Mouse (Mus musculus) MEL (cell line): ENCODE data around the gene Cnn2. TPM values are rescaled to one million over a fixed set of nuclear protein-coding genes. Genes with fewer than 3 reads are reported as not detected.
"Not testable (repeated sequence)": the region's sequence is repeated elsewhere in the genome, so short reads cannot be mapped to it uniquely, and the experiment has no call there.

Source experiments
- DNase-seq: peaks from one replicate; pipeline ENCODE4 v3.0.0; 2011; ENCODE audit warnings: low read depth, low spot score
- H3K27ac ChIP-seq: 2 replicates; pipeline ENCODE4 v1.5.1; 2012; ENCODE audit warnings: low read depth, mild to moderate bottlenecking, control low read depth, low read length, moderate library complexity; ENCODE audit not compliant: control insufficient read depth
- H3K27me3 ChIP-seq, 2 experiments: fragments of 150-350 bp in 1 of 2; sonication (generic) in 1 of 2; 2 replicates each; pipeline ENCODE4 v1.6.1; 2012; ENCODE audit warnings: low read length in 2 of 2, mild to moderate bottlenecking in 2 of 2, improper control_type of control experiment in 1 of 2, moderate library complexity in 1 of 2; ENCODE audit not compliant: insufficient read depth in 2 of 2, control insufficient read depth in 1 of 2
- H3K36me3 ChIP-seq, 2 experiments: 2 replicates each; pipeline ENCODE4 v1.6.1; 2012 to 2014; ENCODE audit warnings: low read length in 2 of 2, improper control_type of control experiment in 1 of 2, inconsistent platforms in 1 of 2, mild to moderate bottlenecking in 1 of 2; ENCODE audit not compliant: insufficient read depth in 2 of 2, control insufficient read depth in 1 of 2
- H3K4me1 ChIP-seq, 2 experiments: fragments of 150-350 bp in 1 of 2; sonication (generic) in 1 of 2; 2 replicates each; pipeline ENCODE4 v1.6.1; 2012; ENCODE audit warnings: low read length in 2 of 2, improper control_type of control experiment in 1 of 2, mild to moderate bottlenecking in 1 of 2; ENCODE audit not compliant: insufficient read depth in 2 of 2, control insufficient read depth in 1 of 2
- H3K4me3 ChIP-seq, 2 experiments: fragments of 150-350 bp in 1 of 2; sonication (generic) in 1 of 2; 2 replicates each; pipeline ENCODE4 v1.5.1; 2012; ENCODE audit warnings: low read depth in 2 of 2, low read length in 2 of 2, mild to moderate bottlenecking in 2 of 2, moderate library complexity in 2 of 2, control low read depth in 1 of 2, improper control_type of control experiment in 1 of 2; ENCODE audit not compliant: control insufficient read depth in 1 of 2, insufficient read depth in 1 of 2
- H3K79me2 ChIP-seq: 2 replicates; pipeline ENCODE4 v1.6.1; 2012; ENCODE audit warnings: mild to moderate bottlenecking, low read length, moderate library complexity; ENCODE audit not compliant: control insufficient read depth, poor library complexity, insufficient read depth
- H3K9ac ChIP-seq: 2 replicates; pipeline ENCODE4 v1.6.1; 2012; ENCODE audit warnings: low read depth, mild to moderate bottlenecking, control low read depth, low read length, moderate library complexity; ENCODE audit not compliant: control insufficient read depth, poor library complexity, severe bottlenecking
- H3K9me3 ChIP-seq: fragments of 150-350 bp; sonication (generic); replicated peaks from 2 replicates; pipeline ENCODE4 v1.6.1; 2012; ENCODE audit warnings: mild to moderate bottlenecking, low read length, improper control_type of control experiment, moderate library complexity; ENCODE audit not compliant: insufficient read depth
- ZNF384 ChIP-seq: IDR thresholded peaks from 2 replicates; pipeline ENCODE4 v1.6.1; 2012; ENCODE audit warnings: low read depth, mild to moderate bottlenecking, inconsistent platforms, low read length, improper control_type of control experiment
- polyA plus RNA-seq, 2 experiments: library from polyadenylated mRNA; stranded (reverse) in 1 of 2; unstranded in 1 of 2; fragments of >175 nt in 1 of 2; fragments of >200 nt in 1 of 2; gene quantifications; 2 replicates each; pipeline versions ENCODE4 v1.2.1 to v1.2.4; 2012; ENCODE audit warnings: low replicate concordance in 2 of 2, low read depth in 1 of 2; ENCODE audit not compliant: insufficient read length in 2 of 2, insufficient read depth in 1 of 2, missing spikeins in 1 of 2
- total RNA-seq: library from RNA; depleted of rRNA; stranded (reverse); fragments of 300-350 nt; gene quantifications from 2 replicates; pipeline ENCODE4 v1.2.3, GENCODE M21; 2012; rRNA removed

Cnn2 gene
- total and polyA plus RNA-seq, 3 experiments, result 8.7 to 25.3 TPM; not detected in 1

GRCm38 (mm10) chr10:80045364-80045763 is 57.0 kb downstream of the Cnn2 start:
- H3K9ac ChIP-seq, H3K27ac ChIP-seq, H3K4me3 ChIP-seq, H3K79me2 ChIP-seq, DNase-seq, H3K9me3 ChIP-seq, H3K27me3 ChIP-seq: not testable (repeated sequence)
- peak; percentile 69 for TF ChIP-seq ZNF384
- Histone ChIP-seq H3K4me1 (peaks cover 18 to 23% of the 10 kb centered on the region in 2 experiments), H3K36me3 (peaks cover 0 to 24% of the 10 kb centered on the region in 2 experiments; a peak in 2 of 4 replicates)

Other genes with a start within 250 kb of the Cnn2 start
Only the 30 nearest of the 33 such genes appear.
- 78.8 and 84.8 TPM in 2 replicates for gene Rnf126, start 221.6 kb upstream of the Cnn2 start, total RNA-seq
- gene Rnf126, start 221.6 kb upstream of the Cnn2 start, polyA plus RNA-seq, result 100 to 1,000 TPM; 174 to 184 TPM
- gene Fstl3, start 211.3 kb upstream of the Cnn2 start, total RNA-seq, result 2.2 and 4.3 TPM in 2 replicates
- 1 to 10 TPM in 1 of 2 experiments, not detected in 1; 7.1 TPM for gene Fstl3, start 211.3 kb upstream of the Cnn2 start, polyA plus RNA-seq
- 0.39 and 0.50 TPM in 2 replicates for gene Prss57, start 197.6 kb upstream of the Cnn2 start, total RNA-seq
- gene Prss57, start 197.6 kb upstream of the Cnn2 start, polyA plus RNA-seq, result under 1 TPM in 1 of 2 experiments, not detected in 1; 0.70 TPM
- gene Palm, start 195.0 kb upstream of the Cnn2 start, total RNA-seq, result 4.8 TPM in 2 replicates
- gene Palm, start 195.0 kb upstream of the Cnn2 start, polyA plus RNA-seq, result 10 to 100 TPM in 1 of 2 experiments, not detected in 1; 15.5 TPM
- gene Misp, start 167.6 kb upstream of the Cnn2 start, total RNA-seq, result not detected in 2 replicates
- gene Misp, start 167.6 kb upstream of the Cnn2 start, polyA plus RNA-seq, result not detected
- gene Ptbp1, start 134.2 kb upstream of the Cnn2 start, total RNA-seq, result 301 and 316 TPM in 2 replicates
- 100 to 1,000 TPM; 329 to 837 TPM for gene Ptbp1, start 134.2 kb upstream of the Cnn2 start, polyA plus RNA-seq
- gene Prtn3, start 114.1 kb upstream of the Cnn2 start, total RNA-seq, result 9.1 and 11.2 TPM in 2 replicates
- 10 to 100 TPM in 1 of 2 experiments, not detected in 1; 31.5 TPM for gene Prtn3, start 114.1 kb upstream of the Cnn2 start, polyA plus RNA-seq
- gene Plppr3, start 114.0 kb upstream of the Cnn2 start, total RNA-seq, result 0.56 and 0.85 TPM in 2 replicates
- 1 to 10 TPM in 1 of 2 experiments, not detected in 1; 6.2 TPM for gene Plppr3, start 114.0 kb upstream of the Cnn2 start, polyA plus RNA-seq
- not detected in 2 replicates for gene Elane, start 102.3 kb upstream of the Cnn2 start, total RNA-seq
- under 1 TPM in 1 of 2 experiments, not detected in 1; 0.07 TPM for gene Elane, start 102.3 kb upstream of the Cnn2 start, polyA plus RNA-seq
- not detected in 2 replicates for gene Cfd, start 97.7 kb upstream of the Cnn2 start, total RNA-seq
- under 1 TPM in 1 of 2 experiments, not detected in 1; 0.21 TPM for gene Cfd, start 97.7 kb upstream of the Cnn2 start, polyA plus RNA-seq
- 16.6 and 17.3 TPM in 2 replicates for gene Med16, start 79.7 kb upstream of the Cnn2 start, total RNA-seq
- gene Med16, start 79.7 kb upstream of the Cnn2 start, polyA plus RNA-seq, result 10 to 100 TPM in 1 of 2 experiments, not detected in 1; 41.2 TPM
- gene Gm26602, start 77.7 kb upstream of the Cnn2 start, total RNA-seq, result 5.2 and 10.2 TPM in 2 replicates
- 1 to 10 TPM in 1 of 2 experiments, not detected in 1; 4.5 TPM for gene Gm26602, start 77.7 kb upstream of the Cnn2 start, polyA plus RNA-seq
- 9.1 and 10.8 TPM in 2 replicates for gene Kiss1r, start 71.6 kb upstream of the Cnn2 start, total RNA-seq
- 10 to 100 TPM in 1 of 2 experiments, not detected in 1; 23.5 TPM for gene Kiss1r, start 71.6 kb upstream of the Cnn2 start, polyA plus RNA-seq
- 22.7 and 29.1 TPM in 2 replicates for gene R3hdm4, start 67.4 kb upstream of the Cnn2 start, total RNA-seq
- gene R3hdm4, start 67.4 kb upstream of the Cnn2 start, polyA plus RNA-seq, result 100 to 1,000 TPM in 1 of 2 experiments, not detected in 1; 105 TPM
- 11.8 and 12.5 TPM in 2 replicates for gene Arid3a, start 61.5 kb upstream of the Cnn2 start, total RNA-seq
- 10 to 100 TPM in 1 of 2 experiments, not detected in 1; 17.2 TPM for gene Arid3a, start 61.5 kb upstream of the Cnn2 start, polyA plus RNA-seq
- gene Wdr18, start 28.4 kb upstream of the Cnn2 start, total RNA-seq, result 94.5 and 107 TPM in 2 replicates
- gene Wdr18, start 28.4 kb upstream of the Cnn2 start, polyA plus RNA-seq, result 10 to 100 TPM in 1 of 2 experiments, not detected in 1; 89.5 TPM
- 0.16 and 0.42 TPM in 2 replicates for gene Grin3b, start 17.9 kb upstream of the Cnn2 start, total RNA-seq
- gene Grin3b, start 17.9 kb upstream of the Cnn2 start, polyA plus RNA-seq, result 1 to 10 TPM in 1 of 2 experiments, not detected in 1; 1.1 TPM
- 58.2 and 62.0 TPM in 2 replicates for gene Tmem259, start 4.3 kb upstream of the Cnn2 start, total RNA-seq
- gene Tmem259, start 4.3 kb upstream of the Cnn2 start, polyA plus RNA-seq, result 100 to 1,000 TPM in 1 of 2 experiments, not detected in 1; 150 TPM
- 7.4 and 7.7 TPM in 2 replicates for gene Abca7, start 7.9 kb downstream of the Cnn2 start, total RNA-seq
- gene Abca7, start 7.9 kb downstream of the Cnn2 start, polyA plus RNA-seq, result 10 to 100 TPM in 1 of 2 experiments, not detected in 1; 16.8 TPM
- 25.2 and 26.2 TPM in 2 replicates for gene Arhgap45, start 28.1 kb downstream of the Cnn2 start, total RNA-seq
- gene Arhgap45, start 28.1 kb downstream of the Cnn2 start, polyA plus RNA-seq, result 10 to 100 TPM in 1 of 2 experiments, not detected in 1; 53.6 TPM
- 156 and 169 TPM in 2 replicates for gene Polr2e, start 51.2 kb downstream of the Cnn2 start, total RNA-seq
- 100 to 1,000 TPM; 258 to 279 TPM for gene Polr2e, start 51.2 kb downstream of the Cnn2 start, polyA plus RNA-seq
- gene Gpx4, start 58.6 kb downstream of the Cnn2 start, total RNA-seq, result 422 and 508 TPM in 2 replicates
- 100 to 1,000 TPM in 1 of 2 experiments, not detected in 1; 536 TPM for gene Gpx4, start 58.6 kb downstream of the Cnn2 start, polyA plus RNA-seq
- gene Sbno2, start 117.0 kb downstream of the Cnn2 start, total RNA-seq, result 14.6 and 15.8 TPM in 2 replicates
- 10 to 100 TPM in 1 of 2 experiments, not detected in 1; 29.0 TPM for gene Sbno2, start 117.0 kb downstream of the Cnn2 start, polyA plus RNA-seq
- gene Stk11, start 127.2 kb downstream of the Cnn2 start, total RNA-seq, result 77.8 and 108 TPM in 2 replicates
- 100 to 1,000 TPM in 1 of 2 experiments, not detected in 1; 188 TPM for gene Stk11, start 127.2 kb downstream of the Cnn2 start, polyA plus RNA-seq
- gene Atp5d, start 150.0 kb downstream of the Cnn2 start, total RNA-seq, result 308 and 324 TPM in 2 replicates
- 100 to 1,000 TPM; 300 to 657 TPM for gene Atp5d, start 150.0 kb downstream of the Cnn2 start, polyA plus RNA-seq
- gene Cbarp, start 152.3 kb downstream of the Cnn2 start, total RNA-seq, result 4.8 and 6.8 TPM in 2 replicates
- gene Cbarp, start 152.3 kb downstream of the Cnn2 start, polyA plus RNA-seq, result 10 to 100 TPM in 1 of 2 experiments, not detected in 1; 19.3 TPM
- 8.1 and 8.3 TPM in 2 replicates for gene Midn, start 159.7 kb downstream of the Cnn2 start, total RNA-seq
- 10 to 100 TPM in 1 of 2 experiments, not detected in 1; 26.7 TPM for gene Midn, start 159.7 kb downstream of the Cnn2 start, polyA plus RNA-seq
- 21.2 and 27.2 TPM in 2 replicates for gene Cirbp, start 177.4 kb downstream of the Cnn2 start, total RNA-seq
- 10 to 100 TPM in 1 of 2 experiments, not detected in 1; 56.6 TPM for gene Cirbp, start 177.4 kb downstream of the Cnn2 start, polyA plus RNA-seq
- gene 1600002K03Rik, start 184.4 kb downstream of the Cnn2 start, total RNA-seq, result 16.9 and 17.7 TPM in 2 replicates
- 10 to 100 TPM in 1 of 2 experiments, not detected in 1; 11.4 TPM for gene 1600002K03Rik, start 184.4 kb downstream of the Cnn2 start, polyA plus RNA-seq
- 0.12 TPM in 1 of 2 replicates, not detected in the other for gene Efna2, start 190.9 kb downstream of the Cnn2 start, total RNA-seq
- gene Efna2, start 190.9 kb downstream of the Cnn2 start, polyA plus RNA-seq, result 1 to 10 TPM in 1 of 2 experiments, not detected in 1; 2.8 TPM